Mouse (Mus musculus) embryo, embryonic 10.5 days (tissue): ENCODE results near the gene Tcap.

Experiments
- DNase-seq: peaks from one replicate; pipeline ENCODE4 v3.0.0-alpha.2; 2015; ENCODE audit warnings: low spot score

Gene Tcap

GRCm38 (mm10) chr11:98383261-98384030 lies at the start of gene Tcap:
Gene Tcap (plus strand): TSS chr11:98383811.
- DNase-seq, result no peak

GRCm38 (mm10) chr11:98333981-98334741 lies 49.5 kb upstream of the Tcap start:
- DNase-seq, result no peak

GRCm38 (mm10) chr11:98335250-98335649 lies 48.4 kb upstream of the Tcap start:
- DNase-seq, result no peak

GRCm38 (mm10) chr11:98336245-98337107 lies 47.1 kb upstream of the Tcap start:
- no peak for DNase-seq

GRCm38 (mm10) chr11:98338507-98338961 lies 45.1 kb upstream of the Tcap start:
- no peak for DNase-seq

- DNase-seq, result no peak
Measured at GRCm38 (mm10) chr11:98339071-98339501, 44.5 kb upstream of the Tcap start.

- no peak for DNase-seq
Measured at GRCm38 (mm10) chr11:98339679-98340287, 43.8 kb upstream of the Tcap start.

GRCm38 (mm10) chr11:98340597-98340996 lies 43.0 kb upstream of the Tcap start:
- no peak for DNase-seq

- DNase-seq, result no peak
Measured at GRCm38 (mm10) chr11:98341174-98341573, 42.4 kb upstream of the Tcap start.

GRCm38 (mm10) chr11:98342000-98342945 lies 41.3 kb upstream of the Tcap start:
- peak; percentile 96 for DNase-seq

GRCm38 (mm10) chr11:98345253-98345652 lies 38.4 kb upstream of the Tcap start:
- peak; percentile 85 for DNase-seq

GRCm38 (mm10) chr11:98346168-98346567 lies 37.4 kb upstream of the Tcap start:
- no peak for DNase-seq

GRCm38 (mm10) chr11:98347385-98348082 lies 36.1 kb upstream of the Tcap start:
- DNase-seq, result no peak

GRCm38 (mm10) chr11:98348083-98348961 lies 35.3 kb upstream of the Tcap start, which contains the start of gene Ppp1r1b:
Gene Ppp1r1b (plus strand): TSS chr11:98348404.
- DNase-seq, result no peak

GRCm38 (mm10) chr11:98349308-98349707 lies 34.3 kb upstream of the Tcap start:
- DNase-seq, result no peak

- no peak for DNase-seq
Measured at GRCm38 (mm10) chr11:98352272-98352990, 31.2 kb upstream of the Tcap start.

- DNase-seq, result no peak
Measured at GRCm38 (mm10) chr11:98353651-98354211, 29.9 kb upstream of the Tcap start.

GRCm38 (mm10) chr11:98354445-98354844 lies 29.2 kb upstream of the Tcap start:
- no peak for DNase-seq
